Mouse (Mus musculus): ENCODE measurements around the gene Atg13. TPM values are rescaled to one million over a fixed set of nuclear protein-coding genes. Genes with fewer than 3 reads are reported as not detected.

Atg13 gene
- total and polyA plus RNA-seq, 3 experiments = 5.8 to 20.7 (median 8.5) TPM

GRCm38 (mm10) chr2:91649553-91650359, 60.6 kb downstream of the Atg13 start, which contains the start of the genes Zfp408 and Arhgap1:
Zfp408 (minus strand) TSS chr2:91649791.
Arhgap1 (plus strand) TSS chr2:91649860.
- Histone ChIP-seq H3K36me3 (replicated peaks in 1 of 2; ENCODE audit: control insufficient read depth in 1 of 2, insufficient read depth in 1 of 2, low read length in 1 of 2) (peaks cover 43 to 64% of the 10 kb centered on the region in 2 experiments), H3K4me2 (ENCODE audit: insufficient read depth, low read depth, poor library complexity, severe bottlenecking) (peak within 1 kb of the TSS; percentile 82), H3K9ac (ENCODE audit: insufficient read depth, low read depth) (peak within 1 kb of the TSS; percentile 98), H3K27me3 (replicated peaks) (no peaks in the 10 kb centered on the region), H3K4me1 (ENCODE audit: control insufficient read depth in 1 of 2, insufficient read depth in 2 of 2) (peaks cover 2 to 25% of the 10 kb centered on the region in 2 experiments; a peak in 3 of 4 replicates), H3K79me2 (replicated peaks; ENCODE audit: control insufficient read depth, extremely low read depth, insufficient read depth, poor library complexity, severe bottlenecking) (peaks cover 27% of the 10 kb centered on the region), H3K9me3 (replicated peaks; ENCODE audit: low read length) (no peaks in the 10 kb centered on the region), H3K4me3 (replicated peaks in 1 of 3; ENCODE audit: low read depth in 2 of 3, low read length in 2 of 3, poor library complexity in 1 of 3) (peak within 1 kb of the TSS; percentile 95 to 99 (median 98)), H3K27ac (ENCODE audit: insufficient read depth, low read depth) (peak within 1 kb of the TSS; percentile 44)
- DNase-seq (ENCODE audit: extremely low read depth) = peak; percentile 100
- TF ChIP-seq RCOR1 (conservative IDR thresholded peaks at IDR 0.05; ENCODE audit: low read depth, low read length) (peak; percentile 39; the same call in 1 of the 2 replicates), EP300 (IDR thresholded peaks at IDR 0.05; ENCODE audit: low read length) (no peak), MYC (IDR thresholded peaks at IDR 0.05; ENCODE audit: low read depth, low read length) (peak; percentile 79), E2F4 (IDR thresholded peaks at IDR 0.05; ENCODE audit: insufficient replicate concordance, low read depth, low read length) (no peak), TCF12 (IDR thresholded peaks at IDR 0.05; ENCODE audit: low read depth, low read length) (peak; percentile 82), SMC3 (IDR thresholded peaks at IDR 0.05; ENCODE audit: low read depth, low read length) (no peak), HCFC1 (IDR thresholded peaks at IDR 0.05; ENCODE audit: low read depth, low read length) (peak; percentile 95), USF2 (conservative IDR thresholded peaks at IDR 0.05; ENCODE audit: low read depth, low read length) (peak; percentile 51), CTCF (conservative IDR thresholded peaks at IDR 0.05 in 1 of 2, IDR thresholded peaks at IDR 0.05 in 1 of 2; ENCODE audit: low read depth in 2 of 2, low read length in 2 of 2) (no peak), MXI1 (IDR thresholded peaks at IDR 0.05; ENCODE audit: low read depth, low read length) (peak; percentile 99), CHD2 (IDR thresholded peaks at IDR 0.05; ENCODE audit: low read length) (peak; percentile 78; the same call in 1 of the 2 replicates), PAX5 (IDR thresholded peaks at IDR 0.05; ENCODE audit: low read length) (no peak), UBTF (IDR thresholded peaks at IDR 0.05; ENCODE audit: low read depth, low read length) (0 out of 2 replicates have a peak, but pooled peaks have one; percentile 51), KAT2A (IDR thresholded peaks at IDR 0.05; ENCODE audit: insufficient replicate concordance, low read length) (peak; percentile 94), ZC3H11A (IDR thresholded peaks at IDR 0.05; ENCODE audit: low read depth, low read length) (no peak), ZNF384 (IDR thresholded peaks at IDR 0.05; ENCODE audit: low read depth, low read length) (peak; percentile 17; the same call in 1 of the 2 replicates), MAX (IDR thresholded peaks at IDR 0.05; ENCODE audit: low read length) (peak; percentile 86), USF1 (IDR thresholded peaks at IDR 0.05; ENCODE audit: low read depth, low read length) (peak; percentile 83), IRF4 (IDR thresholded peaks at IDR 0.05; ENCODE audit: low read depth, low read length) (peak; percentile 90), JUND (conservative IDR thresholded peaks at IDR 0.05; ENCODE audit: low read depth, low read length) (peak; percentile 54; the same call in 1 of the 2 replicates), POLR2A (IDR thresholded peaks at IDR 0.05; ENCODE audit: low read depth, low read length) (peak; percentile 77), RAD21 (IDR thresholded peaks at IDR 0.05; ENCODE audit: low read depth, low read length) (no peak), CHD1 (IDR thresholded peaks at IDR 0.05; ENCODE audit: low read depth, low read length) (no peak), NELFE (IDR thresholded peaks at IDR 0.05; ENCODE audit: low read depth, low read length) (peak; percentile 69), MAZ (IDR thresholded peaks at IDR 0.05; ENCODE audit: low read depth, low read length) (peak; percentile 92), ELF1 (IDR thresholded peaks at IDR 0.05; ENCODE audit: low read depth, low read length) (peak; percentile 99), BHLHE40 (IDR thresholded peaks at IDR 0.05; ENCODE audit: low read depth, low read length) (peak; percentile 98), ZMIZ1 (IDR thresholded peaks at IDR 0.05; ENCODE audit: low read depth, low read length) (0 out of 2 replicates have a peak, but pooled peaks have one; percentile 12), POLR2AphosphoS2 (IDR thresholded peaks at IDR 0.05; ENCODE audit: low read depth, low read length) (peak; percentile 79; the same call in 1 of the 2 replicates), MEF2A (IDR thresholded peaks at IDR 0.05; ENCODE audit: borderline replicate concordance, low read depth, low read length) (peak; percentile 71), SIN3A (IDR thresholded peaks at IDR 0.05; ENCODE audit: low read length) (peak; percentile 100), ETS1 (conservative IDR thresholded peaks at IDR 0.05; ENCODE audit: low read depth, low read length) (peak; percentile 76), JUN (IDR thresholded peaks at IDR 0.05; ENCODE audit: insufficient read depth, low read depth, low read length) (no peak), GABPA (IDR thresholded peaks at IDR 0.05; ENCODE audit: insufficient replicate concordance, low read depth, low read length) (no peak; the same call in 1 of the 2 replicates), MAFK (IDR thresholded peaks at IDR 0.05; ENCODE audit: insufficient replicate concordance, low read length) (no peak), ZKSCAN1 (IDR thresholded peaks at IDR 0.05; ENCODE audit: borderline replicate concordance, low read depth, low read length) (no peak), NRF1 (IDR thresholded peaks at IDR 0.05; ENCODE audit: low read depth, low read length) (0 out of 2 replicates have a peak, but pooled peaks have one; percentile 55), TBP (conservative IDR thresholded peaks at IDR 0.05; ENCODE audit: low read depth, low read length) (peak; percentile 88)
- in situ Hi-C loops (cut with MboI; ENCODE audit: low pct_ligation_motif_present, low pct_unique_long_range_greater_than_20kb, low sequenced_read_pairs) (no loop called here), dilution Hi-C loops (cut with MboI; ENCODE audit: extremely low pct_ligation_motif_present, extremely low pct_unique_long_range_greater_than_20kb, low sequenced_read_pairs) (no loop called here)
